Mouse (Mus musculus): ENCODE measurements at regions not wholly inside any gene's neighbourhood (a gene's known extent, or its start where the extent isn't known, plus 50 kb on each side); places are given as distances from the start of the nearest gene placed in this dataset.

DNA sequence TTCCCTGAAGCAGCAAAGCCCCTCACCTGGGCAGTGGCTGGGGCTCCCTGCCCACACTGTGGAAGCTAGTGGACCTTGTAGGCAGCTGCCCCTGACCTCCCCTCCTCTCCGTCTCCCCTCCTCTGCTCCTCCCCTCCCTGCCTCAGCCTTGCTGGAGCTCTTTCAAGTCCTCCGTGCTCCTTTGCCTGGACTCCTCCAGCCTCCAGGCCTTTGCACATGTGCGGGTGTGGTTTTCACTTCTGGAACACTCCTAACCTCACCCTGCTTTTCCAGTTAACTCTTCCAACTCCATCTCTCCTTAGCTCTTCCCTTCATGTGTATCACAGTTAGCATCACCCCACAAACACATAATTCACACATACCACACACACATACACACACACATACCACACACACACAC, 89.9 kb downstream of the 1700001O22Rik start:
- Histone ChIP-seq H3K27me3 (ENCODE audit: control insufficient read depth, insufficient read depth, low read length) (peaks cover 2% of the 10 kb centered on the region; the same call in 1 of the 2 replicates), H3K4me1 (replicated peaks; ENCODE audit: control insufficient read depth, insufficient read depth, low read length) (peaks cover 28% of the 10 kb centered on the region), H3K27ac (ENCODE audit: control insufficient read depth, insufficient read depth, low read length) (no peak overlapping the region), H3K36me3 (ENCODE audit: control insufficient read depth, insufficient read depth, low read length) (no peaks in the 10 kb centered on the region), H3K4me3 (ENCODE audit: control insufficient read depth, insufficient read depth, low read length) (no peak overlapping the region)
- DNase-seq: no peak
- TF ChIP-seq CTCF (IDR thresholded peaks at IDR 0.05; ENCODE audit: borderline replicate concordance, control insufficient read depth, extremely low read depth, insufficient read depth, low read length, poor library complexity) (no peak), POLR2A (IDR thresholded peaks at IDR 0.05; ENCODE audit: control insufficient read depth, extremely low read depth, insufficient read depth, low read length, poor library complexity) (no peak)
- 28% methylated on average over 3 of the region's 3 CpGs for WGBS

DNA sequence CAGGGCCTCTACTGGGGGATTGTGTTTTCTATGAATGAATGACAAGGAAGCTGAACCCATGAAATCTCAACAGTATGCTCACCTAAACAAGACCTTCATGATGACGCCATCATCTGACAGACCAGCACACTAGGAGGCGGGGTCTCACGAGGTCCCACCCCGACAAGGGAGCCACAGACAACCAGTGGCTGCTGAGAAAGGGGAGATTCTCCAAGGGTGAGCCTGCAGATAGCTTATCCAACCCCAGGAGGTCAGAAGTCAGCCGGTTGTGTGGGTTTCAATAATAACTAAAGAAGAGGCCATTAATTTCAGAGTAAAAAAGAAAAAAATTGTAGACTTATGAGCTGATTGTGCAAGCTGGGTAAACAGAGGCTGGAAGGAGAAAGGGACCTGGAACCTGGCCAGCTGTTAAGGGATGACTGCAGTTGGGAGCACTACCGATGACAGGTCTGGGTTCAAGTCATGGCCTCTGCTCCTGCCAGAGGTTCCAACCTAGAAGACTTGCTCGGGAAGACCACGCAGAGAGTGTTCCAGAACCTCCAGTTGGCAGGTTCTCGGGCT, 90.5 kb downstream of the 1700001O22Rik start:
- Histone ChIP-seq H3K27ac (ENCODE audit: control insufficient read depth, insufficient read depth, low read length) (no peak overlapping the region), H3K4me1 (replicated peaks; ENCODE audit: control insufficient read depth, insufficient read depth, low read length) (peaks cover 26% of the 10 kb centered on the region), H3K27me3 (ENCODE audit: control insufficient read depth, insufficient read depth, low read length) (peaks cover 2% of the 10 kb centered on the region; the same call in 1 of the 2 replicates), H3K4me3 (ENCODE audit: control insufficient read depth, insufficient read depth, low read length) (no peak overlapping the region), H3K36me3 (ENCODE audit: control insufficient read depth, insufficient read depth, low read length) (no peaks in the 10 kb centered on the region)
- 86% methylated on average over 9 of the region's 9 CpGs for WGBS
- DNase-seq: no peak
- TF ChIP-seq POLR2A (IDR thresholded peaks at IDR 0.05; ENCODE audit: control insufficient read depth, extremely low read depth, insufficient read depth, low read length, poor library complexity) (no peak), CTCF (IDR thresholded peaks at IDR 0.05; ENCODE audit: borderline replicate concordance, control insufficient read depth, extremely low read depth, insufficient read depth, low read length, poor library complexity) (no peak)

DNA sequence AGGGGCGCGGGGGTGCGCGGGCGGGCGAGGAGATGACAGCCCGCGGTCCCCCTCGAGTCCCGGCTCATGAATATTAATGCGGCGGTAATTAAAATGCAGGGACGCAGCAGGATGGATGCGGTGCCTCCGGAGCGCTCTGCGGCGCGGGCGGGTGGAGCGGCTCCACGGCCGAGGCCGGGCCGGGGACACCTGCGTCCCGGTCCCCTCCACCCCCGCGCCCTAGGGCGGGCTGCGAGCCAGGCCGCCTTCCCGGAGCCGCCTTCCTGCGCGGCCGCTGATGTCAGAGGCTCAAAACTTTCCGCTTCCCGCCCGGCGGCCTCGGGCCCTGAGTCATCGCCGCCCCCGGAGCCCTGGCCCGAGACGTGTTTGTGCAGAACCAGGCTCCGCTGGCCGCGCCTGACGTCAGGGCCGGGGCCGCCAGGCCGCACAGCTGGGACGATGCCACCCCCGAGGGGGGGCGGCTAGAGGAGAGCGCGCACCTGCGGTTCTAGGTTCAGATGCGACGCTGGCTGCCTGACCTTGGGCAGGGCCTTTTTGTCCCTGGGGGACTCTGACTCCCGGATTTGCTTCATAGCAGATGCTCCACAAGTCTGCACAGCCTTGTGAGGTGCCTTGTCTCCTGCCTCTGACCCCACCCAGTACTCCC, 91.5 kb downstream of the 1700001O22Rik start:
- peak; percentile 79 for DNase-seq
- H3K4me3 ChIP-seq (ENCODE audit: control insufficient read depth, insufficient read depth, low read length): peak overlapping the region; percentile 50
- H3K4me1 ChIP-seq (replicated peaks; ENCODE audit: control insufficient read depth, insufficient read depth, low read length): peaks cover 30% of the 10 kb centered on the region
- H3K27me3 ChIP-seq (ENCODE audit: control insufficient read depth, insufficient read depth, low read length): peaks cover 2% of the 10 kb centered on the region; the same call in 1 of the 2 replicates
- no peaks in the 10 kb centered on the region for H3K36me3 ChIP-seq (ENCODE audit: control insufficient read depth, insufficient read depth, low read length)
- no peak for TF ChIP-seq POLR2A (IDR thresholded peaks at IDR 0.05; ENCODE audit: control insufficient read depth, extremely low read depth, insufficient read depth, low read length, poor library complexity)
- 0 out of 2 replicates have a peak, but pooled peaks have one; percentile 14 for TF ChIP-seq CTCF (IDR thresholded peaks at IDR 0.05; ENCODE audit: borderline replicate concordance, control insufficient read depth, extremely low read depth, insufficient read depth, low read length, poor library complexity)
- H3K27ac ChIP-seq (ENCODE audit: control insufficient read depth, insufficient read depth, low read length): peak overlapping the region; percentile 23; the same call in 1 of the 2 replicates
- WGBS: under 1% methylated on average over 62 of the region's 63 CpGs

DNA sequence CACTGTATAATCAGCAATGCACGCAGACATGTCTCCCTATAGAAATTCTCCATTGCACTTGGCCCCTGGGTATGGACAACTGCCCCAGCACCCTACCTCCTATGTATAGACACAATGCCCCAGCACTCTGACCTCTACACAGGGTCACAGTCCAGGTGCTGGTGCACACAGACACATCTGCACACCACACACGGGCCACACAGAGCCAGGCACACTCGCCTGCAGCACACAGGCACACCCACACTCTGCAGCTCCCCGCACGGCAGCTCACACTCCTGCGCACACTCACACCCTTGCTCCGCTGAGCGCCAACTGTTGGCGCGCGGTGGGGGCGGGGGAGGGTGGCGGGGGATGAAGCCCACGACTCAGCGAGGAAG, 92.0 kb downstream of the 1700001O22Rik start:
- peak overlapping the region; percentile 50 for H3K4me3 ChIP-seq (ENCODE audit: control insufficient read depth, insufficient read depth, low read length)
- no peaks in the 10 kb centered on the region; the same call in 1 of the 2 replicates for H3K27me3 ChIP-seq (ENCODE audit: control insufficient read depth, insufficient read depth, low read length)
- no peak for TF ChIP-seq CTCF (IDR thresholded peaks at IDR 0.05; ENCODE audit: borderline replicate concordance, control insufficient read depth, extremely low read depth, insufficient read depth, low read length, poor library complexity)
- TF ChIP-seq POLR2A (IDR thresholded peaks at IDR 0.05; ENCODE audit: control insufficient read depth, extremely low read depth, insufficient read depth, low read length, poor library complexity): no peak
- no peaks in the 10 kb centered on the region for H3K36me3 ChIP-seq (ENCODE audit: control insufficient read depth, insufficient read depth, low read length)
- peaks cover 32% of the 10 kb centered on the region for H3K4me1 ChIP-seq (replicated peaks; ENCODE audit: control insufficient read depth, insufficient read depth, low read length)
- DNase-seq: peak; percentile 41
- 5% methylated on average over 15 of the region's 15 CpGs for WGBS
- H3K27ac ChIP-seq (ENCODE audit: control insufficient read depth, insufficient read depth, low read length): no peak overlapping the region

DNA sequence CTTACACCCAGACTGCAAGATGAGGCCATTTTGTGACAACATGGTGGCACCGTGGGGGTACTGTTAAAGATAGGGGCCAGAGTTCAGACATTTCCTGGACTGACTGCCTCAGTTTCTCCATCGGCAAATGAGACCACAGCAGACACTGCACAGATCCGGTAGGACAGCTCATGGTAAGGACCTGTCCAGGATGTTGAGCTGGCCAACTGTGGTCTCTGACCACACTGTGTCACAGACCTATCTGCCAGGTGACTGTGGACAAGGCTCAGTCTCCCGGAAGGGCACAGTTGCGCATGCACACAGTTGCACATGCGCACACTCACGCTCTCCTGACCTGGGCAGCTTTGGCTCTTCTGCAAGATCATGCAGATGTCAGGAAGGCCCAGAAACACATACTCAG, 92.6 kb downstream of the 1700001O22Rik start:
- TF ChIP-seq POLR2A (IDR thresholded peaks at IDR 0.05; ENCODE audit: control insufficient read depth, extremely low read depth, insufficient read depth, low read length, poor library complexity): no peak
- TF ChIP-seq CTCF (IDR thresholded peaks at IDR 0.05; ENCODE audit: borderline replicate concordance, control insufficient read depth, extremely low read depth, insufficient read depth, low read length, poor library complexity): no peak
- no peak overlapping the region for H3K27ac ChIP-seq (ENCODE audit: control insufficient read depth, insufficient read depth, low read length)
- peaks cover 32% of the 10 kb centered on the region for H3K4me1 ChIP-seq (replicated peaks; ENCODE audit: control insufficient read depth, insufficient read depth, low read length)
- no peak overlapping the region for H3K4me3 ChIP-seq (ENCODE audit: control insufficient read depth, insufficient read depth, low read length)
- WGBS: 97% methylated on average over 7 of the region's 7 CpGs
- no peak for DNase-seq
- H3K36me3 ChIP-seq (ENCODE audit: control insufficient read depth, insufficient read depth, low read length): no peaks in the 10 kb centered on the region
- no peaks in the 10 kb centered on the region for H3K27me3 ChIP-seq (ENCODE audit: control insufficient read depth, insufficient read depth, low read length)

DNA sequence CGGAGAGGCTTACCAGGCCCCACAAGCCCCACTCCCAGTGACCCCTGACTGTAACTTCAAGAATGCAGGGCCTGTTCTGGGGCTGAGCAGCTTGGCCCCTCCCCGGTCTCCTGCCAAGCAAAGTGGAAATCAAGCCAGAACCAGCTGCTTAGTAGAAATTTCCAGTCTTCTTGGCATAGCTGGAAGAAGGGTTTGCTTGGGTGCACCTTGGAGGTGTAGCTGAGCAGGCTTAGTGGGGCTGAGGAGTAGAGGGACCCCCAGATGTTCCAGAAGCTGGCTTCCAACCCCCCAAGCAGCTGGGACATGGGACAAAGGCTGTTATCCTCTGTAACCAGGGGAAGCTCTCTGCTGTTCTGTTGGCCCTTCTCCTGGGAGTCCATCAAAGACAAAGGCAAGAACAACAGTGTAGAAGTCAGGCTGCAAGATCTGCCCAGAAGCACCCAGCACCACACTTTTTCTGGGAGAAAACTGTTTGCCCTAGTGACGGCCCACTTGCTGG, 94.0 kb downstream of the 1700001O22Rik start:
- Histone ChIP-seq H3K36me3 (ENCODE audit: control insufficient read depth, insufficient read depth, low read length) (no peaks in the 10 kb centered on the region), H3K4me1 (replicated peaks; ENCODE audit: control insufficient read depth, insufficient read depth, low read length) (peaks cover 32% of the 10 kb centered on the region), H3K27me3 (ENCODE audit: control insufficient read depth, insufficient read depth, low read length) (no peaks in the 10 kb centered on the region), H3K27ac (ENCODE audit: control insufficient read depth, insufficient read depth, low read length) (no peak overlapping the region), H3K4me3 (ENCODE audit: control insufficient read depth, insufficient read depth, low read length) (no peak overlapping the region)
- DNase-seq: no peak
- 92% methylated on average over 3 of the region's 3 CpGs for WGBS
- no peak for TF ChIP-seq POLR2A (IDR thresholded peaks at IDR 0.05; ENCODE audit: control insufficient read depth, extremely low read depth, insufficient read depth, low read length, poor library complexity)
- no peak for TF ChIP-seq CTCF (IDR thresholded peaks at IDR 0.05; ENCODE audit: borderline replicate concordance, control insufficient read depth, extremely low read depth, insufficient read depth, low read length, poor library complexity)
